Mouse (Mus musculus) G1E (cell line): ENCODE results near the gene Prtn3. TPM values are rescaled to one million over a fixed set of nuclear protein-coding genes. Genes with fewer than 3 reads are reported as not detected.

Source experiments
- ATAC-seq: 2 replicates; pipeline ENCODE4 v1.8.0; 2016; ENCODE audit warnings: mild to moderate bottlenecking; ENCODE audit not compliant: insufficient number of reproducible peaks, poor library complexity, low FRiP score, severe bottlenecking; ENCODE audit errors: extremely low read depth
- DNase-seq: peaks from one replicate; pipeline ENCODE4 v3.0.0; 2012; ENCODE audit warnings: low spot score
- H3K27me3 ChIP-seq: 2 replicates; pipeline ENCODE4 v1.6.1; 2012; ENCODE audit warnings: mild to moderate bottlenecking, low read length, inconsistent platforms; ENCODE audit not compliant: insufficient read depth
- H3K36me3 ChIP-seq: replicated peaks from 2 replicates; pipeline ENCODE3; 2012; ENCODE audit warnings: mild to moderate bottlenecking, inconsistent platforms
- H3K4me1 ChIP-seq: 2 replicates; pipeline ENCODE4 v1.6.1; 2012; ENCODE audit warnings: low read depth, low read length, inconsistent platforms, mixed read lengths; ENCODE audit not compliant: insufficient read depth
- H3K4me3 ChIP-seq: 2 replicates; pipeline ENCODE4 v1.5.1; 2012; ENCODE audit warnings: low read depth, mild to moderate bottlenecking, inconsistent platforms, low read length, moderate library complexity, mixed read lengths
- H3K9me3 ChIP-seq: replicated peaks from 2 replicates; pipeline ENCODE4 v1.6.1; 2012; ENCODE audit warnings: inconsistent platforms
- CTCF ChIP-seq: IDR thresholded peaks from 2 replicates; pipeline ENCODE4 v1.5.1; 2012; ENCODE audit warnings: low read depth, low read length, inconsistent platforms, mixed read lengths
- GATA1 ChIP-seq: IDR thresholded peaks from 2 replicates; pipeline ENCODE4 v1.6.1; 2012; ENCODE audit warnings: borderline replicate concordance, low read length, inconsistent platforms, mixed read lengths
- GATA2 ChIP-seq: IDR thresholded peaks from 2 replicates; pipeline ENCODE4 v1.6.1; 2012; ENCODE audit warnings: low read depth, low read length, inconsistent platforms, borderline replicate concordance
- POLR2AphosphoS5 ChIP-seq: IDR thresholded peaks from 2 replicates; pipeline ENCODE4 v1.6.1; 2012; ENCODE audit warnings: low read depth, low read length, inconsistent platforms; ENCODE audit not compliant: insufficient replicate concordance
- TAL1 ChIP-seq: conservative IDR thresholded peaks from 2 replicates; pipeline ENCODE4 v1.6.1; 2012; ENCODE audit warnings: low read depth, low read length, inconsistent platforms, mixed read lengths
- polyA plus RNA-seq: library from polyadenylated mRNA; stranded (reverse); fragments of >175 nt; gene quantifications from 2 replicates; pipeline ENCODE4 v1.2.3, GENCODE M21; 2012
- total RNA-seq, 2 experiments: library from RNA; stranded (forward) in 1 of 2; stranded (reverse) in 1 of 2; fragments of 200-1000 nt in 1 of 2; fragments of >200 nt in 1 of 2; fragmentation: Nextera tagmentation in 1 of 2; gene quantifications; 2 replicates each; pipeline ENCODE4 v1.2.3; 2014 to 2017

Prtn3 gene
- total and polyA plus RNA-seq, 3 experiments = 0.49 to 2.0 TPM; not detected in 1

GRCm38 (mm10) chr10:79854801-79855541 is 19.3 kb upstream of the Prtn3 start:
- TF ChIP-seq POLR2AphosphoS5 (no peak), TAL1 (no peak), GATA2 (no peak), CTCF (no peak), GATA1 (no peak)
- ATAC-seq = no peak
- DNase-seq = no peak
- H3K9me3 ChIP-seq = no peaks in the 10 kb centered on the region
- H3K36me3 ChIP-seq = peaks cover 66% of the 10 kb centered on the region
- H3K4me1 ChIP-seq = peaks cover 80% of the 10 kb centered on the region
- peak overlapping the region; percentile 93 for H3K4me3 ChIP-seq
- H3K27me3 ChIP-seq = no peaks in the 10 kb centered on the region

- ATAC-seq = no peak
- DNase-seq = no peak
- Histone ChIP-seq H3K4me1 (peaks cover 81% of the 10 kb centered on the region), H3K4me3 (peak overlapping the region; percentile 93), H3K9me3 (no peaks in the 10 kb centered on the region), H3K36me3 (peaks cover 66% of the 10 kb centered on the region), H3K27me3 (no peaks in the 10 kb centered on the region)
- TF ChIP-seq POLR2AphosphoS5 = no peak
- TF ChIP-seq GATA1 = no peak
- TF ChIP-seq TAL1 = no peak
- TF ChIP-seq CTCF = no peak
- TF ChIP-seq GATA2 = no peak
These were observed 18.6 kb upstream of the Prtn3 start for GRCm38 (mm10) chr10:79855558-79856184.

GRCm38 (mm10) chr10:79856280-79856679 is 18.0 kb upstream of the Prtn3 start:
- no peak for DNase-seq
- ATAC-seq = no peak
- Histone ChIP-seq H3K36me3 (peaks cover 69% of the 10 kb centered on the region), H3K9me3 (no peaks in the 10 kb centered on the region), H3K4me3 (peak overlapping the region; percentile 93), H3K27me3 (no peaks in the 10 kb centered on the region), H3K4me1 (peaks cover 81% of the 10 kb centered on the region)
- no peak; the same call in 1 of the 2 replicates for TF ChIP-seq POLR2AphosphoS5
- no peak for TF ChIP-seq TAL1
- TF ChIP-seq GATA2 = no peak
- TF ChIP-seq CTCF = no peak
- TF ChIP-seq GATA1 = no peak

GRCm38 (mm10) chr10:79856704-79857451 is 17.4 kb upstream of the Prtn3 start:
- Histone ChIP-seq H3K9me3 (no peaks in the 10 kb centered on the region), H3K4me1 (peaks cover 80% of the 10 kb centered on the region), H3K27me3 (no peaks in the 10 kb centered on the region), H3K4me3 (peak overlapping the region; percentile 93), H3K36me3 (peaks cover 70% of the 10 kb centered on the region)
- DNase-seq (no peak), ATAC-seq (no peak)
- no peak for TF ChIP-seq GATA1
- TF ChIP-seq GATA2 = no peak
- no peak for TF ChIP-seq TAL1
- no peak for TF ChIP-seq CTCF
- TF ChIP-seq POLR2AphosphoS5 = no peak; the same call in 1 of the 2 replicates

- Histone ChIP-seq H3K27me3 (no peaks in the 10 kb centered on the region), H3K4me1 (peaks cover 80% of the 10 kb centered on the region), H3K4me3 (peak overlapping the region; percentile 93), H3K9me3 (no peaks in the 10 kb centered on the region), H3K36me3 (peaks cover 75% of the 10 kb centered on the region)
- DNase-seq (no peak), ATAC-seq (no peak)
- TF ChIP-seq GATA1 = no peak
- no peak for TF ChIP-seq POLR2AphosphoS5
- no peak for TF ChIP-seq GATA2
- no peak for TF ChIP-seq CTCF
- no peak for TF ChIP-seq TAL1
These were observed 16.8 kb upstream of the Prtn3 start for GRCm38 (mm10) chr10:79857452-79857811.

- Histone ChIP-seq H3K36me3 (peaks cover 80% of the 10 kb centered on the region), H3K4me1 (peaks cover 79% of the 10 kb centered on the region), H3K4me3 (peak overlapping the region; percentile 93; the same call in 1 of the 2 replicates), H3K27me3 (no peaks in the 10 kb centered on the region), H3K9me3 (no peaks in the 10 kb centered on the region)
- no peak for ATAC-seq
- DNase-seq = no peak
- TF ChIP-seq CTCF (no peak), GATA2 (no peak), TAL1 (no peak)
These were observed 16.4 kb upstream of the Prtn3 start for GRCm38 (mm10) chr10:79857894-79858293.
